Comparison of ENCODE assay signal across 20 mouse cellular contexts in genomic region chr3:93858957-93859356, GRCm38 (mm10). TPM values are rescaled to one million over a fixed set of nuclear protein-coding genes. Genes with fewer than 3 reads are reported as not detected.
"Had no signal": no experiment of that assay in that cellular context is flagged by ENCODE, and none has a peak within 500 bp of the region (broad histone marks: within the 10 kb centered on the region; RNA-seq: fewer than 3 reads in every experiment).

No protein-coding gene starts in this region.

RNA-seq across cellular contexts. Expression of gene Tdpoz3, which starts 33.1 kb away (rescaled TPM):
- polyA plus RNA-seq: gonadal fat pad, adult 2 months; heart, embryonic 10.5 days; heart, embryonic 12.5 days; heart, embryonic 14.5 days; heart, embryonic 16.5 days; hindbrain, embryonic 12.5 days; hindbrain, embryonic 14.5 days; hindbrain, embryonic 16.5 days; inflammation-experienced regulatory T-cells, adult 6 months; intestine, embryonic 15.5 days; intestine, postnatal 0 days; kidney, embryonic 15.5 days; kidney, postnatal 0 days; large intestine, adult 2 months; limb, embryonic 11.5 days; limb, embryonic 13.5 days; limb, embryonic 15.5 days; liver, adult 2 months; liver, embryonic 12.5 days; liver, embryonic 14.5 days had no signal
